Mouse (Mus musculus): ENCODE data around the gene Rbm20. TPM values are rescaled to one million over a fixed set of nuclear protein-coding genes. Genes with fewer than 3 reads are reported as not detected.

Gene Rbm20
- polyA plus RNA-seq, 2 experiments, result 0.04 to 0.18 TPM

GRCm38 (mm10) chr19:53712297-53713025 is 35.4 kb downstream of the Rbm20 start:
- Histone ChIP-seq H3K9ac (replicated peaks) (no peak overlapping the region), H3K4me2 (ENCODE audit: low read depth) (no peak overlapping the region), H3K4me3 (ENCODE audit: insufficient read depth in 1 of 2, low read depth in 2 of 2, low read length in 2 of 2) (no peak overlapping the region), H3K27me3 (ENCODE audit: control insufficient read depth, insufficient read depth, low read length) (no peaks in the 10 kb centered on the region), H3K4me1 (replicated peaks; ENCODE audit: control insufficient read depth in 2 of 2, insufficient read depth in 2 of 2, low read length in 1 of 2) (no peaks in the 10 kb centered on the region), H3K27ac (no peak overlapping the region), H3K9me3 (ENCODE audit: control insufficient read depth, low read length) (no peaks in the 10 kb centered on the region), H3K36me3 (replicated peaks; ENCODE audit: control insufficient read depth, insufficient read depth, low read depth) (no peaks in the 10 kb centered on the region)
- DNase-seq (ENCODE audit: low read depth in 3 of 3, low spot score in 3 of 3), result no peak
- no peak for ATAC-seq (ENCODE audit: insufficient read depth)
- WGBS (ENCODE audit: insufficient replicate concordance), result 62% methylated on average over 7 of the region's 7 CpGs
- TF ChIP-seq CTCF (IDR thresholded peaks at IDR 0.05; ENCODE audit: low read depth) (no peak), EP300 (IDR thresholded peaks at IDR 0.05; ENCODE audit: low read depth) (no peak)

DNA sequence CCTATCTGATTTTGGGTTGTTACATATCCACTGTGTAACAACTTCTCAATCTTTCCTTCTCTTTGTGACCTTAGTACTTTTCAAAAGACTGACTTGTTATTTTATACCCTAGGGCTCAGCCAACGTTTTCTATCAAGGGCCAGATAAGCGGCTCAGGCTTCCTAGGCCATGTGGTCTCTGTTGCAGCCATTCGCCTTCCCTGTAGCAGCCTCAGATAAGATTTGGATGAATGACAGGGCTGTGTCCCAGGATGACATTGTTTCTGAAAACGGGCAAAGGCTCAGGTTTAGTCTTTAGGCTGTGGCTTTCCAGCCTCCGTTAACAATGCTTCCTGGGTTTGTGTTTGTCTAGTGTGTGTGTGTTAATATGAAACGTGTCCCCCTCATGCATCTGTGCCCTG is 36.3 kb downstream of the Rbm20 start:
- Histone ChIP-seq H3K36me3 (replicated peaks; ENCODE audit: control insufficient read depth, insufficient read depth, low read depth) (no peaks in the 10 kb centered on the region), H3K9ac (replicated peaks) (no peak overlapping the region), H3K4me3 (ENCODE audit: insufficient read depth in 1 of 2, low read depth in 2 of 2, low read length in 2 of 2) (no peak overlapping the region), H3K9me3 (ENCODE audit: control insufficient read depth, low read length) (no peaks in the 10 kb centered on the region), H3K27ac (no peak overlapping the region), H3K4me2 (ENCODE audit: low read depth) (no peak overlapping the region), H3K27me3 (ENCODE audit: control insufficient read depth, insufficient read depth, low read length) (no peaks in the 10 kb centered on the region), H3K4me1 (replicated peaks; ENCODE audit: control insufficient read depth in 2 of 2, insufficient read depth in 2 of 2, low read length in 1 of 2) (no peaks in the 10 kb centered on the region)
- ATAC-seq (ENCODE audit: insufficient read depth), result no peak
- DNase-seq (ENCODE audit: low read depth in 3 of 3, low spot score in 3 of 3), result no peak
- 36% methylated on average over 6 of the region's 6 CpGs for WGBS (ENCODE audit: insufficient replicate concordance)
- TF ChIP-seq EP300 (IDR thresholded peaks at IDR 0.05; ENCODE audit: low read depth), result no peak
- no peak for TF ChIP-seq CTCF (IDR thresholded peaks at IDR 0.05; ENCODE audit: low read depth)

DNA sequence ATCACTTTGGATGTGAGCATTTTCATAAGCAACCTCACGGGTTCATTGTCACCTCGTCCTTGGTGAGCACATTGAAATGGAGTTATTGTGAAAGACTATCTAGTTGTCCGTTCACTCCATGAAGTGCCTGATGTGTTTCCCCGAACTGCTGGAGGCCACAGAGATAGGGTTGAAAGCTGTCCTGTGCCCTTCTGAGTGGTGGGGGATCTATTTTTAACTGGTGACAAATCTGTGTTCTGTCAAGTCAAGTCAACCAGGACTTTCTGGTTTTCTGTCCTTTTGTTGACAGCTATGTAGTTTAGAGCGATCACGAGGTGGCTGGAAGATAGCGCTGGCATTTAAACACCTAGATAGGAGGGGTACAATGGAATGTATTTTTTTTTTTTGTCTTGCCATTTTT is 39.4 kb downstream of the Rbm20 start:
- no peak for ATAC-seq (ENCODE audit: insufficient read depth)
- TF ChIP-seq EP300 (IDR thresholded peaks at IDR 0.05; ENCODE audit: low read depth), result no peak
- TF ChIP-seq CTCF (IDR thresholded peaks at IDR 0.05; ENCODE audit: low read depth), result no peak
- 60% methylated on average over 7 of the region's 7 CpGs for WGBS (ENCODE audit: insufficient replicate concordance)
- H3K27ac ChIP-seq, result no peak overlapping the region
- no peaks in the 10 kb centered on the region for H3K9me3 ChIP-seq (ENCODE audit: control insufficient read depth, low read length)
- no peak overlapping the region for H3K4me2 ChIP-seq (ENCODE audit: low read depth)
- H3K4me1 ChIP-seq (replicated peaks; ENCODE audit: control insufficient read depth in 2 of 2, insufficient read depth in 2 of 2, low read length in 1 of 2), result no peaks in the 10 kb centered on the region
- no peak for DNase-seq (ENCODE audit: low read depth in 3 of 3, low spot score in 3 of 3)
- H3K36me3 ChIP-seq (replicated peaks; ENCODE audit: control insufficient read depth, insufficient read depth, low read depth), result no peaks in the 10 kb centered on the region
- H3K4me3 ChIP-seq (ENCODE audit: insufficient read depth in 1 of 2, low read depth in 2 of 2, low read length in 2 of 2), result no peak overlapping the region
- H3K27me3 ChIP-seq (ENCODE audit: control insufficient read depth, insufficient read depth, low read length), result no peaks in the 10 kb centered on the region
- H3K9ac ChIP-seq (replicated peaks), result no peak overlapping the region

DNA sequence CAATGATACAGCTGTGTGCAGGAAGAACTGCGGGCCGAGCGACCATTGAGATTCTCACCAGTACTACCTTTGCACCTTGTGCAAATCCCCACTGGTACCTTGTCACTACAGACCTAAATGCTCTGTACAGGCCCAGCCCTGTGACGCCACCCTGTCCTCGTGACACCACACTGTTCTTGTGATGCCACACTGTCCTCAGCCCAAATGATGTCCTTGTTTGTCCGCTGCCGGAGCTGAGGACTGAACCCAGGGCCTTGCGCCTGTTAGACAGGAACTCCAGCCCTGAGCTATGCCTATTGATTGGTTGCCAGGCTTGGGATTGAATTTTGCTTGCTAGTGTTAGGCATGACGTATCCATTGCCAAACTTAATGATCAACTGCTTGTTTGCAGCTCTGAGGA is 40.3 kb downstream of the Rbm20 start:
- WGBS (ENCODE audit: insufficient replicate concordance), result 78% methylated on average over 9 of the region's 9 CpGs
- DNase-seq (ENCODE audit: low read depth in 3 of 3, low spot score in 3 of 3) (no peak), ATAC-seq (ENCODE audit: insufficient read depth) (no peak)
- no peak overlapping the region for H3K4me3 ChIP-seq (ENCODE audit: insufficient read depth in 1 of 2, low read depth in 2 of 2, low read length in 2 of 2)
- no peaks in the 10 kb centered on the region for H3K9me3 ChIP-seq (ENCODE audit: control insufficient read depth, low read length)
- TF ChIP-seq CTCF (IDR thresholded peaks at IDR 0.05; ENCODE audit: low read depth) (no peak), EP300 (IDR thresholded peaks at IDR 0.05; ENCODE audit: low read depth) (no peak)
- no peak overlapping the region for H3K9ac ChIP-seq (replicated peaks)
- no peak overlapping the region for H3K4me2 ChIP-seq (ENCODE audit: low read depth)
- no peaks in the 10 kb centered on the region for H3K36me3 ChIP-seq (replicated peaks; ENCODE audit: control insufficient read depth, insufficient read depth, low read depth)
- H3K27ac ChIP-seq, result no peak overlapping the region
- no peaks in the 10 kb centered on the region for H3K4me1 ChIP-seq (replicated peaks; ENCODE audit: control insufficient read depth in 2 of 2, insufficient read depth in 2 of 2, low read length in 1 of 2)
- H3K27me3 ChIP-seq (ENCODE audit: control insufficient read depth, insufficient read depth, low read length), result no peaks in the 10 kb centered on the region

DNA sequence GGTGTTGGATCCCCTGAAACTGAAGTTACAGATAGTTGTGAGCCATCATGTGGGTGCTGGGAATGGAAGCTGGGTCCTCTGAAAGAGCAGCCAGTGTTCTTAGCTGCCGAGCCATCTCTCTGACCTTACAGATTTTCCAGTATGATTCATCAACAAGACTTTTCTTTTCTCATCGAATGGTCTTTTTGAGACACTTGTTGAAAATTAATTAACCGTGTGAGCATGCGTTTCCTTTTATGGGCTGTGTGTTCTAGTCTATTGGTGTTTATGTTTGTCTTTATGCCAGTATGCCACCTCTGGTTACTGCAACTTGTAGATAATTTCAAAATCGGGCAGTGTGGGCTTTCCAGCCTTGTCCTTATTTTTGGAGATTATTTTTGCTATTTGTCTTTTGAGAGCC is 45.1 kb downstream of the Rbm20 start:
- Histone ChIP-seq H3K27ac (no peak overlapping the region), H3K4me2 (ENCODE audit: low read depth) (no peak overlapping the region), H3K36me3 (replicated peaks; ENCODE audit: control insufficient read depth, insufficient read depth, low read depth) (no peaks in the 10 kb centered on the region), H3K9ac (replicated peaks) (no peak overlapping the region), H3K27me3 (ENCODE audit: control insufficient read depth, insufficient read depth, low read length) (no peaks in the 10 kb centered on the region), H3K4me3 (ENCODE audit: insufficient read depth in 1 of 2, low read depth in 2 of 2, low read length in 2 of 2) (no peak overlapping the region), H3K4me1 (replicated peaks; ENCODE audit: control insufficient read depth in 2 of 2, insufficient read depth in 2 of 2, low read length in 1 of 2) (peaks cover 0 to 2% of the 10 kb centered on the region in 2 experiments; a peak in 1 of 4 replicates), H3K9me3 (ENCODE audit: control insufficient read depth, low read length) (no peaks in the 10 kb centered on the region)
- TF ChIP-seq EP300 (IDR thresholded peaks at IDR 0.05; ENCODE audit: low read depth) (no peak), CTCF (IDR thresholded peaks at IDR 0.05; ENCODE audit: low read depth) (no peak)
- WGBS (ENCODE audit: insufficient replicate concordance), result 75% methylated on average over 5 of the region's 5 CpGs
- DNase-seq (ENCODE audit: low read depth in 3 of 3, low spot score in 3 of 3), result no peak
- no peak for ATAC-seq (ENCODE audit: insufficient read depth)
